Mouse (Mus musculus) erythroblast, adult 5-6 weeks (primary cell): ENCODE measurements around the gene Nrxn2. TPM values are rescaled to one million over a fixed set of nuclear protein-coding genes. Genes with fewer than 3 reads are reported as not detected.

Experiments
- ATAC-seq: replicated peaks from 2 replicates; pipeline ENCODE4 v1.8.0; 2016; ENCODE audit warnings: moderate number of reproducible peaks, mild to moderate bottlenecking, moderate TSS enrichment, inconsistent platforms; ENCODE audit not compliant: poor library complexity, low FRiP score, severe bottlenecking
- total RNA-seq, 2 experiments: library from RNA; stranded (forward) in 1 of 2; stranded (reverse) in 1 of 2; fragments of 150-400 nt in 1 of 2; fragments of 200-764, 138-1000 nt in 1 of 2; gene quantifications; 2 replicates each; pipeline versions ENCODE4 v1.2.3 to v1.2.4; 2015 to 2017; ENCODE audit warnings: low replicate concordance in 2 of 2

Gene Nrxn2
- total RNA-seq, 2 experiments from 2014 or later: not detected

DNA sequence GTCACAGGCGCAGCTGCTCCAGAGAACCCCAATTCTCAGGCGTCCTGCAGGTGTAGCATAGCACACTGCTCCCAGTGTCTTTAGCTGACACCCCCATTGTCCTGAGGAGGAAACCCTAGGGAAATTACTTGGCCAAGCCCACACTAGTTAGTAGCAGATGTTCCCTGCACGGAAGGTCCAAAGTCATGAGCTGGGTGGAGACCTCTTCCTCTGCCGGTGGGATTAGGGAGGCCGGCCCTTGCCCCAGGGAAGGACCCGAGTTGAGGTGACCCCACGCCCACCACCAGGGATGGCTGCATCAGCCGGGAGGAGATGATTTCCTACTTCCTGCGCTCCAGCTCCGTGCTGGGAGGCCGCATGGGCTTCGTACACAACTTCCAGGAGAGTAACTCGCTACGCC is 5.7 kb upstream of the Nrxn2 start:
- ATAC-seq: no peak

DNA sequence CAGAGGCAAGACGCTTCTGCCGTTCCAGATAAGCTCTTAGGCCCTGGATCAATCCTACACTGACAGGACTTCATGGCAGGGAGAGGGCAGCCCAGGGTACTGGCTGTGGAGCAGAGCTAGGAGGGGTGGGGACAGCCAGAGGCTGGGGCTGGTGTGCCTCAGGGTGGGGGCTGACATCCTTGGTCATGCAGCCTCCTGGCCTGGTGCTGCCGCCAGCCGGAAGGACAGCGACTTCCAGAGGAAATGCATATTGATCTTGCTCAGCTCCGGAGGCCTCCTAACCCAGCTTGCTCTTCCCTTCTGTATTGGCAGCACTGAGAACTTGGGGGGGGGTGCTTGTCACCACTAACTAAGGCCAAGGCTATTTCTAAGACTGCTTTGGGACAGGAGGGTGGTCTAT is 3.1 kb upstream of the Nrxn2 start:
- ATAC-seq: no peak

DNA sequence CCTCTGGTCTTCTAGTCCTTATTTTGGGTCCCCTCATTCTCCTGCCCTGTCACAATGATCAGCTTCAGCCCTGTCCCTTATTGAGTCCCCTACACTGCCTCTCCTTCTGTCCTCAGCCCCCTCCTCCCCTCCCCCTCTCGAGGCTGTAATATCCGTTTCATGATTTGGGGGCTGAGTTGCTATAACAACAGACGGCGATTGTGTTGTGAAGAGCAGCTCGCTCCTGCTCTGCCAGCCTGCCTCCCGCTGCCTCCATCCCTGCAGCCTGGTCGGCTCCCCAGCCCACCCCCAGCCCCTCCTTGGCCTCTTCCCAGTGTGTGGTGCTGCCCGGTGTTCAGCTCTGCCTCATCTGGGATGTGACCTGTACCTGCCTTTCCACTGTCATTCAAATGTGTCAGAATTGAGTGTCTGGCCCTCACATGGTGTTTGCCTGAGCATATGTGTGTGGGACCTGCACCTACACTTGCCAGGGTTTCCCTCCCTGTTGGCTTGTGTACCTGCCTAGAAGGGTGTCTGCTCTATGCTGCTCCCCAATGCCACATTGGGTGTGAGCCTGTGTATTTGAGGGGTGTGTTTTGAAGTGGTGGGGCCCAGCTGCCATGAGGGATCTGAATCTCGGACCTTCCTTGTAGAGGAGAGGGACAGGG is 2.3 kb upstream of the Nrxn2 start:
- no peak for ATAC-seq

DNA sequence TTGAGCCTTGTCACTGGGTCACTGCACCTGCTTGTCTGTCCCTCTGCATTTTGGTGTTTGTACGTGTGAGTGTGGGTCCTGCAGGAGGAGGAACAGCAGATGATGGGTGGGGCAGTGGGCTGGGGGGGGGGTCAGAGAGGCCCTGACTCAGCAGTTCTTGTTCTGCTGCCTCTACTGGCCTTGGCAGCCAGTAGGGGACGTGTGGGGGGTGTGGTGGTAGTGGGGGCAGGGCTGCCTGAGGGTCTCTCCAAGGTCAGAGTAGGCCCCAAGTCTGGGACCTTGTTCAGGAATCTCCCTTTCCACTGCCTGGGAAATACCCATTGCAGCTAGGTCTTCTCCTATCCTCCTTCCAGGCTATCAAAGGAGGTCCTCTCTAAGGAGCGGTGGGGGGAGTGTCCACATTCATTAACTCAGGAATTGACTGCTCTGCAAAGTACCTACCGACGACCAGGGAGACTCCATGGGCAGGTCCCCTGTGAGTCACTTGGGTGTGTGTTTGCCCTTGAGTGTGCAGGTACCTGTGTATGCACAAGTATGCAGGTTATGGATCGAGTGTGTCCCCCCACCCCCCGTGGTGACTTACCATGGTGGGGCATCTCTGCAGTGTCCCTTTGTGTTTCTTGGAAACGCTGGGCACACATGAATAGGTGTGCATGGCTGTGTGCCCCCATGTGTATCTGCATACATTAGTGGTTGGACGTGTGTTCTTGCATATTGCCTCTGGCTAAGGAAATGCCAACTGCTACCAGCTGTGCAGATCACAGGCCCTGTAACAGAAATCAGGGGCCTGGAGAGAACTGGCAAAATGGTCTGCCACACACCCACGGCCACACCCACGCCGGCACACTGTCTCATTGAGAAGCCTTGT is 1.4 kb upstream of the Nrxn2 start:
- ATAC-seq: no peak

DNA sequence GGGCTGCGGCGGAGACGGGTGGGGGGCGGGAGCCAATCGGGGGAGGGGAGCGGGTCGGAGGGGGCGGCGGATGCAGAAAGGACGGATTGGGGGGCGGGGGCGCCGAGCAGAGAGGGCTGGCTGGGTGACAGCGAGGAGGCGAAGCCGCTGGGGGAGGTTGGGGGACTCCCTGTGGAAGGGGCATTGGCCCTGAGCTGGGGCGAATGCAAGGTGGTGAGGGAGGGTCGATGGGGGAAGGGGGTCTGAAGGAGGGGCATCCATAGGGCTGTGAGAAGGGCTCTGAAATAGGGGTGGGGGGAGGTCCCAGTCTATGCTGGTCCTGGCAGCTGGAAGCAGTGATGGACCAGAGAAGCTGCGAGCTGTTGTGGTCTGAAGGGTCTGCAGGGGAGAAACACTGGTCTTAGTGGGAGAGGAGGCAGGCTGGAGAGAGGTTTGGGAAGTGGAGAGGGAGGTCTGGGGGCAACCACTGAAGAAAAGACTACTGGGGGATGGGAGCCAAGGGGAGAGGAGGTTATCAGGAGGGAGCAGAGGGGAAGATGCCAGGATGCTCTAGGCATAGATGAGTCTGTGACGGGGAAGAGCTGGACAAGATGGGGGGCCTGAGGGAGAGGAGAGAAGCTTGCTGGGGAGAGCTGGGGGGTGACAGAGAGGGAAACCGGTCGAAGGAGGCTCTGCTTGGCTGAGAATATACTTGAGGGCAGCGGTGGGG is 607 bp downstream of the Nrxn2 start:
- ATAC-seq: no peak

DNA sequence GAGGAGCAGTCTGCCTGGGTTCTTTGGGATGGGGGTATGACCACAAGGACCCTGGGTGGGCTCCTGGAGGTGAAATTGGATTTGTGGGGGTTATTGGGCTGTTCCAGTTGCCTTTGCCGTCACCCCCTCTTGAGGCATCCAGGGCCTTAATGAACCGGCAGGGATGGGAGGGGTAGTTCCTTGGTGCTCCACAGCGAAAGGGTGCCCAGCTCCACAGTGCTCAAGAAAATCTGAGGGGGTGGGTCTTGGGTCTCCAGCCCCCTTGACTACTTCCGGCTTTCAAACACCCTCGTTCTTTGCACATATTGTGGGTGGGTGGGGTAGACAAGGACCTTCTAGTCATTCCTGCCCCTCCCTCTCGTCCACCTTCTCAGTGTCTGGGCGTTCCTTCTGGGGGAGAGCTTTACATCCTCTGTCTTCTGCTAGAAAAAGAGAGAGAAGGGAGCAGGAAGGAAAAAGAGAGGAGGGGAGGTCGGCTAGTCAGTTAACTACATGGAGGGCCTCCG is 1.3 kb downstream of the Nrxn2 start:
- ATAC-seq: no peak

DNA sequence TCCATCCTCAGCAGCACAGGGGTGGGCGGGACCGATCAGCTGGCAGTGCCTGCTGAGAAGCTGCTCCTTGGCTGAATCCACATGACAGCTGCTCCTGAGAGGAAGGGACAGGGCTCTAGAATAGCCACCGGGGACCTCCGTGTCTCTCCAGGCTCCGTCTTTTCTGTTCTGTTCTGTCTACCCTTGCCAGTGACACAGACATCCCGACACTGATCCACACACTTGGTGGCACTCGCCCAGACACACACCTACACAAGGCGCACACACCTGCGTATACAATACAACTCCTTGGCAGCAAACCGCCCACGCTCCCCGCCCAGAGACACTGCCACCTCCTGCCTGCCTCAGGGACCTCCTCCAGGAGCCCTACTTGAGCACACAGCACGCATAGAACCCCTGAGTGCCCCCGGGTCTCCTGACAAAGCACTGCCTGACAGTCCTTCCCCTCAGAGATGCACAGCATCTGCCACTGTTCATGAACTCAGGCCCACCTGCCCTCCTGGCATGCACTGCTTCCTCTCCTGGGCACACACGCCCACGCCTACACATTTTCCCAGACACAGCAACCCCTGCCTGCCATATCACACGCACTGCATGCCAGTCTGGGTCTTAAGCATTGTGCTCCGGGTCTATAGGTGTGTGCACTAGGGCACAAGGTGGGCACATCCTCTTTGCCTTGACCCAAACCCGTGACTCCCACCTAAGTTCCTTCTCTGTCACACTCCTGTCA is 2.1 kb downstream of the Nrxn2 start:
- ATAC-seq: no peak

DNA sequence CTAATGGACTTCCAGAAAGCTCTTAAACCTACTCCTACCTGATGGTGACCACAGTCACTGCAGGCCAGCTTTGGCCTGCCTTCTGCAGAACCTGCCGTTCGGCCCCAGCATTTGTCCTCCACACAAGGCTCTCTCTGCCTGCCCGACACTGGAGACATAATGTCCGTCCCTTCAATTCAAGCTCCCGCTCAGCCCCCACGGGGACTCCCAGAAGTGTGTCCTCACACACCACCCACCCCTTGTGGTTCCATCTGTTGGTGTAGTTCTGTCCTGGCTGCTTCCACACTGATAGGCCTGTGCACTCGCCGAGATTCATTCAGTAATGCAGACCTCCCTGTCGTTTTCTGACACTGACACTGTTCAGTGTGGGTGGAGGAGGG is 2.7 kb downstream of the Nrxn2 start:
- no peak for ATAC-seq

DNA sequence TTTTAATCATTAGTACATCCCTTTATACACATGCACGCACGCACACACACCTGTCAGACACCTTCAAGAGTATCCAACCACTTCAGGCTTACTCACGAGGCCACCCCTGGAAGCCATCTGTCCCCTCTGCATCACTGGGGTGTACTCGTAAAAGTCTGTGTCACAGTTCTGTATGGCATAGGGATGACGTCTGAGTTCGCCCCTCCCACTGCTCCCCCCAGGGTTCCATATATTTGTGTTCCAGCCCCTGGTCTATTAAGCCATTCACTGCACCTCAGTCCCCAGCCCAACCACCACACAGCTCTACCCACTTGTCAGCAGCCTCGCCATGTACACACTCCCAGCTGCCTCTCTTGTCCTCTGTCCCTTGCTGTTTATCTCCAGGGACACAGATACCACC is 3.5 kb downstream of the Nrxn2 start:
- ATAC-seq: no peak

DNA sequence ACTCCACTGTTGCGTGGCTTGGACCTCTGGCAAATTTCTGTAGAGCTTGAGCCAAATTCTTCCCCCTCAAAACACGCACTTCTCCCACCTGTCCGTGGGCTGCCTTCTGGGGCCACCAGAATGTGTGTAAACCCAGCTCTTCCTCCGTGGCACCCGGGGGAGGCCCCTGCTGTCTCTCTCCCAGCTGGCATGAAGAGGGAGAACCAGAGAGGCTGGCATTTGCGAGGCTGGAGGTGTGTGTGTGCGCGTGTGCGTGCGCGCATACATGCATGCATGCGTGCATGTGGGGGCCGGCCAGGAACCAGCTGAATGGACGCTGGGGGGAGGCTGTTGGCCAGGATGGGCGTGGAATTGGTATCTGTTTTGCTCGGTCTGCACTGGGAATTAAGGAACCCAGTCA is 4.7 kb downstream of the Nrxn2 start:
- no peak for ATAC-seq

DNA sequence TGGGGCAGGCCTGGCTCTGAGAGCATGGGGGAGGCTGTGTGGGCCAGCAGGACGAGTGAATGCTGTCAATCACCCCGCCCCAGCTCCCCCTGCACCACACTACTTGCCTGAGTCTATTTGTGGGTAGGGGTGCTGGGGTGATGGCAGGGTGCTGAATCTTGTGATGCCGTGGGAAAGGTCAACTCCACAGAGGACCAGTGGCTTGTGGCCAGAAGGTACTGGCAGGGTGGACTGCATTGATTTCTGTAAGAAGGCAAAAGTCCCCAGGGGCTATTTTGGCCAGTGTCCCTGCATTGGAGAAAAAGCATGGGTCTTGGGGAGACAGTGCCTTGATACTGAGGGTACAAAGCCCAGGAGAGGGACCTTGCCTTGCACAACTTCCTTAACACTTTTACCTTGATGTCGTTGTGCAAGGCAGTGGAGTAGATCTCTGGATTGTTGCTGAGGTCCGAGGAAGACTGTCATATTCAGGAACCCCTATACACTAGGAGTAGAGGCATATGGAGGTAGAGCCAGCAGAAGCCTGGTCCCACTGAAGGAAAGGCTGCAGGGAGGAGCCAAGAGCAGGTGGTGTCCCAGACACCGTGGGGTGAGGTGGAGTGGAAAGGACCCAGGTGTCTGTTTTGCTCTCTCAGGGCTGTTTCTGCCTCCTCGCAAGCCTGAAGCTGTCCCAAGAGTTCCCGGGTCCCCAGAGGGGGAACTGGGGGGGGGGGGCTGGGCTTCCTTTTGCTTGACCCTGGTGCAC is 5.8 kb downstream of the Nrxn2 start:
- ATAC-seq: no peak

DNA sequence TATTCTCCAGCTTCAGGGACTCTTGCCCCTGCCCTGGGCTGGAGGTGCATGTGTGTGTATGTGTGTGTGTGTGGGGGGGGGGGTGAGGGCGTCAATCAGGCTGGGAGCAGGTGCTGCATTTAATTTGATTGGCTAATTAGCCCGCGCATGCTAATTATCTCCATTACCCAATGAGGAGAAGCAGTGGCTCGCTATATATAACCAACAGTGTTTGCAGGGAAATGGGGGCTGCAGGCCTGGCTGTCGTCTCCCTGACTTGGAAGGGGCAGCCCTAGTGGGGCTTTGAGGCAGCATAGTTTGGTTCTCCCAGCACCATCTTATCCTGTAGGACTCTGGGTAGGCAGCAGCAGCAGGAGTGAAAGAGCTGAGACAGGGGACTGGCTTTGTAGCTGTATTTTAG is 7.1 kb downstream of the Nrxn2 start:
- no peak for ATAC-seq

DNA sequence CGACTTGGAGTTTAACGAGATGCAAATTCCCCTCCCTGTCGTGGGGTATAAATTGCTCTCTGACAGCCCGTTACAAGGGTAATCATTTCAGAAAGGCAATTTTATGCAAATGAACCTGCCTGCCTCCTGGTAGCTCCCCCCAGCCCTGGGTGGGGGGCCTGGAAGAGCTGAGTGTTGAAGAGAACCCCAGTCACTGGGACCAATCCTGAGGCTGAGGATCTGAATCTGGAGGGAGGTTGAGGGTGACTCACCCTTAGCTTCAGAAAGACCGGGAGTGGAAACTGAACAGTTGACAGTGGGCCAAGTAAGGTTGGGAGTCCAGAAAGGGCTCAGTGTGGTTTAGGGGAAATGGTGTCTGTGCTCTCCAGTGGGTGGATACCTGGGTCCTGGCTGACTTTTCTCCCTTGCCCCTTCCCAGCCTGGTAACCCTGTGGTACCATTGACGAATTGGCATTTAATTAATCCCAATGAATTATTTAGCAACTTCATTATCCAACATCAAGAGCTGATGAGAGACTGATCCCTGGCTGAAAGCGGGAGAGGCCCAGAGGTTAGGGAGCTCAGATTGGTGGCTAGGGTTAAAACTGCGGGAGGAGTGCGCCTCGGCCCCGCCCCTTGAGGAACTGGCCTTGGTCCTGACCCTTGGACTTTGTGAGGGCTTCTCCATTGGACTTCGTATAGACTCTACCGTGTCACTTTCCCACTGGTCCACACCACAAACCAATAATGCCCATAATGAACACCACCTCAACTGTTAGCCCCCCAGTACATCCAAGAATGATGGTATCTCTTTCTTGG is 8.4 kb downstream of the Nrxn2 start:
- no peak for ATAC-seq

DNA sequence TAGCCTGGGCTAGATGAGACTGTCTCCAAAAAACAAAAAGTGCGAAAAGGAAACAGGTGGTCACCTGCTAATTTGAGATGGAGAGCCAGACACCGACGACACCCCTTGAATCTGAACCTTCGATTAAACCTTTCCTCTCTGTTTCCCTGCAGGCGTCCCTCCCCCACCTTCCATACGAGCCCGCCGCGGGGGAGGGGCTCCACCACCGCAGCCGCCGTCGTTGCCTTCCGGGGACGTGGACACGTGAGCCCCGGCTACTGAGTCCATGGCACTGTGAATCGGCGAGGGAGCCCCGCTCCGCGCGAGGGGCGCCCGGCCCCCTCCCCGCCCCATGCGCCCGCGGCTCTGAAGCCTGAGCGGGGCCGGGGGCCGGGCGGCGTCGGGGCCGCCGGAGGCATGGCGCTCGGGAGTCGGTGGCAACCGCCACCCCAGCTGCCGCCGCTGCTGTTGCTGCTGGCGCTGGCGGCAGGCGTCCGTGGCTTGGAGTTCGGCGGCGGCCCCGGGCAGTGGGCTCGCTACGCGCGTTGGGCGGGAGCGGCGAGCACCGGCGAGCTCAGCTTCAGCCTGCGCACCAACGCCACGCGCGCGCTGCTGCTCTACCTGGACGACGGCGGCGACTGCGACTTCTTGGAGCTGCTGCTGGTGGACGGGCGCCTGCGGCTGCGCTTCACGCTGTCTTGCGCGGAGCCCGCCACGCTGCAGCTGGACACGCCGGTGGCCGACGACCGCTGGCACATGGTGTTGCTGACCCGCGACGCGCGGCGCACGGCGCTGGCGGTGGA is 9.3 kb downstream of the Nrxn2 start:
- ATAC-seq: no peak

DNA sequence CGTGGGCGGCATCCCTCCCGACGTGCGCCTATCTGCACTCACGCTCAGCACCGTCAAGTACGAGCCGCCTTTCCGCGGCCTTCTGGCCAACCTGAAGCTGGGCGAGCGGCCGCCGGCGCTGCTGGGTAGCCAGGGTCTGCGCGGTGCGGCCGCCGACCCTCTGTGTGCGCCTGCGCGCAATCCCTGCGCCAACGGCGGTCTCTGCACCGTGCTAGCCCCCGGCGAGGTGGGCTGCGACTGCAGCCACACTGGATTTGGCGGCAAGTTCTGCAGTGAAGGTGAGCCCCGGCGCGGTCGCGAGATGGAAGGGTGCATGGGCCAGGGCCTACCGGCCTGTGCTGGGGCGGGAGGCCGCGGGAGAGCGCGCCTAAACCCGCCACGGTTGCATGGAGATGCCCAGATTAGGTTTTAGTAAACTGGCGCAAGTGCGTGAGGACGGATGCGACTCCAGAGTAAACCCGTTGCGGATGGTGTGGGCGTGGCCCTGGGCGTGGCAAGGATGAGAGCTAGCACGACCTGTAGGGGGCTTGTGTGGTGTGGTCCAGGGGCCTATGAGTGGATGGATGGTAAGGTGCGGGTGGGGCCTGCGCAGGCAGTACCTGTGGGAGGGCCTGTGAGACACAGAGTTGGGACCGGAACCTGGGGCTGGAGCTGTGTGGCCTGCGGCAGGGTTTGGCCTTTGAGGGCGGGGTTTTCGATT is 10.1 kb downstream of the Nrxn2 start:
- ATAC-seq: no peak

DNA sequence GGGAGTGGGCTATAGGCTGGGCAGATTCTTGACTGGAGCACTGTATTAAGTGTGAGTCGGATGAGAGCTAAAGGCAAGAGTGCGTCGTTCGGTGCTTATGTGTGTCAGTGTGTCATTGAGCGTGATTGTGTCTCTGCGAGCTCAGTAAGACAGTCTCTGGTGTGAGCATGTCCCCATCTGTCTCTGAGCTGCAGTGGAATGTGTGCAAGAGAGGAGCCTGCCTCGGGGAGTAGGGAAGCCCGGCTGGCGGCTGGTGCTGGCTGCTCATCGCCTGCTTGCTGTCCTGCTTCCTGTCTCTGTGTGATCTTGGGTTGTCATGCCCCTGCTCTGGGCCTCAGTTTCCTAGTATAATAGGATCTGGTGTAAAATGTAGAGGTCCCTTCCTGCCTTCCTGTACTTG is 24.5 kb downstream of the Nrxn2 start:
- no peak for ATAC-seq

DNA sequence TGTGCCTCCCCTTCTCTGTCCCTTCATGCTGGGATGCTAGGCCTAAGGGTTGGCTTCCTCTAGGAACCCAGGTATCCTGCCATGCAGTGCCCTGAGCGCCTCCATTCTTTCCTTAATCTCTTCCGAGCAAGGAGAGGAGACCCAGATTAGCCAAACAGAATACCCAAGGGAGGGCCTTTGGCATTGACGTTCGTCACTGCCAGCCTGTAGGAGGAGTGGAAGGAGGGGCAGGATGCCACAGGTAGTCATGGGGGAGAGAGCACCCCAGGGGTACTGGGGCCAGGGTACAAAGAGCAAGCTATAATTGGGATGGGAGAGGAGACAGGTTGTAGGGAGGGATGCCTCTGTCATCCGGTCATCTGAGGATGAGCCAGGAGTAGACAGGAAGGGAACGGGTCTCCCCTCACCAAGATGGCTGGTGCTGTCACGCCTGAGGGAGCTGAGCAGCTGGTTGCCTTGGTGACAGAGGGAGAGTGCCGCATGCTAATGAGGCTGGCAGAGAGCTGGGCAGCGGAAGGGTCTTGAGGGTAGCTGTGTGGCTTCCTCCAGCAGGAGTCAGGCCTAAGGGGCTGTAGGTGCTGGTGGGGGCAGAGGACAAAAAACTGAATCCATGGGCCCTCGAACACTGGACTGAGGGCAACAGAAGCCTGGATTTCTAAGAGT is 27.4 kb downstream of the Nrxn2 start:
- no peak for ATAC-seq
